29 mouse cellular contexts compared by ENCODE assay signal in genomic region chr12:10549481-10550201, GRCm38 (mm10).
A peak's percentile ranks its signal among the peaks of the same experiment; 100 is the strongest.
DNase-seq lines count a peak whose midpoint lies in the region; ATAC-seq and TF ChIP-seq lines count a peak whose summit lies in the region.
"Had no signal": no experiment of that assay in that cellular context is flagged by ENCODE, and none has a peak within 500 bp of the region (broad histone marks: within the 10 kb centered on the region; RNA-seq: fewer than 3 reads in every experiment).

No protein-coding gene starts in this region.

- no peak for DNase-seq in kidney, postnatal 4 days
- DNase-seq in limb, embryonic 10.5 days (ENCODE audit: low spot score) = no peak
- DNase-seq in R1 (ENCODE audit: low read depth, low spot score) (peak; percentile 7), adipocyte (ENCODE audit: low spot score) (no peak)
- DNase-seq in brain, embryonic 14.5 days (ENCODE audit: low read depth) = peak; percentile 3
- no peak for DNase-seq in frontal cortex, postnatal 36 days (ENCODE audit: low spot score in 2 of 2)
- DNase-seq: adrenal gland, postnatal 10 days; adrenal gland, postnatal 36 days; cerebellum, adult 11 months; cerebellum, adult 2 months; cerebellum, postnatal 10 days; cerebellum, postnatal 36 days; embryo, embryonic 11 days; forebrain, postnatal 0 days; gastrocnemius, postnatal 25 days; heart, adult 18-20 months; heart, postnatal 10 days; heart, postnatal 36 days had no signal

- ATAC-seq in kidney, embryonic 15.5 days (replicated peaks; ENCODE audit: low FRiP score) = peak; percentile 64
- ATAC-seq in limb, embryonic 13.5 days (ENCODE audit: low FRiP score, low read depth) = peak; percentile 75
- ATAC-seq: activated CD4-positive, CD25-positive, alpha-beta regulatory T cell, adult 4 months; CD4-positive, CD25-positive, alpha-beta regulatory T cell, adult 4 months; forebrain, embryonic 14.5 days; forebrain, postnatal 0 days; hindbrain, embryonic 16.5 days had no signal

- 17% methylated on average over 1 of the region's 1 CpGs for WGBS in kidney, embryonic 15.5 days
- WGBS in limb, embryonic 13.5 days = 13% methylated on average over 1 of the region's 1 CpGs
- 40% methylated on average over 1 of the region's 1 CpGs for WGBS in limb, embryonic 10.5 days

- no peaks in the 10 kb centered on the region for H3K27me3 ChIP-seq in kidney, embryonic 15.5 days
- H3K27me3 ChIP-seq in limb, embryonic 13.5 days = no peaks in the 10 kb centered on the region
- H3K27me3 ChIP-seq in limb, embryonic 10.5 days (ENCODE audit: low read depth, poor library complexity, severe bottlenecking) = no peaks in the 10 kb centered on the region
- H3K27me3 ChIP-seq: embryonic facial prominence, embryonic 15.5 days; heart, embryonic 12.5 days; heart, embryonic 15.5 days; hindbrain, embryonic 13.5 days had no signal

- H3K36me3 ChIP-seq in kidney, embryonic 15.5 days = no peaks in the 10 kb centered on the region
- H3K36me3 ChIP-seq in limb, embryonic 13.5 days = no peaks in the 10 kb centered on the region
- H3K36me3 ChIP-seq in limb, embryonic 10.5 days = no peaks in the 10 kb centered on the region
- H3K36me3 ChIP-seq: embryonic facial prominence, embryonic 15.5 days; heart, embryonic 12.5 days; heart, embryonic 15.5 days; hindbrain, embryonic 10.5 days; hindbrain, embryonic 13.5 days had no signal

- no peak overlapping the region for H3K4me3 ChIP-seq in kidney, embryonic 15.5 days (replicated peaks)
- H3K4me3 ChIP-seq in limb, embryonic 13.5 days = no peak overlapping the region
- no peak overlapping the region for H3K4me3 ChIP-seq in limb, embryonic 10.5 days
- H3K4me3 ChIP-seq: embryonic facial prominence, embryonic 15.5 days; heart, embryonic 12.5 days; heart, embryonic 15.5 days; hindbrain, embryonic 10.5 days; hindbrain, embryonic 13.5 days had no signal

- no peaks in the 10 kb centered on the region for H3K4me1 ChIP-seq in kidney, embryonic 15.5 days
- H3K4me1 ChIP-seq in limb, embryonic 13.5 days = peaks cover 9% of the 10 kb centered on the region
- no peaks in the 10 kb centered on the region for H3K4me1 ChIP-seq in limb, embryonic 10.5 days
- H3K4me1 ChIP-seq: embryonic facial prominence, embryonic 15.5 days; heart, embryonic 12.5 days; heart, embryonic 15.5 days; hindbrain, embryonic 10.5 days; hindbrain, embryonic 13.5 days had no signal

- no peak overlapping the region for H3K9ac ChIP-seq in kidney, embryonic 15.5 days
- no peak overlapping the region for H3K9ac ChIP-seq in limb, embryonic 13.5 days
- H3K9ac ChIP-seq: embryonic facial prominence, embryonic 15.5 days; forebrain, postnatal 0 days; heart, embryonic 12.5 days; heart, embryonic 15.5 days; hindbrain, embryonic 13.5 days had no signal

- no peak overlapping the region for H3K27ac ChIP-seq in kidney, embryonic 15.5 days
- no peak overlapping the region; the same call in 1 of the 2 replicates for H3K27ac ChIP-seq in limb, embryonic 13.5 days
- H3K27ac ChIP-seq in limb, embryonic 10.5 days = no peak overlapping the region
- H3K27ac ChIP-seq: embryonic facial prominence, embryonic 15.5 days; heart, embryonic 15.5 days; hindbrain, embryonic 10.5 days; hindbrain, embryonic 13.5 days had no signal

- TF ChIP-seq CTCF in brain, embryonic 14.5 days (IDR thresholded peaks at IDR 0.05; ENCODE audit: borderline replicate concordance, extremely low read depth, insufficient read depth, insufficient read length) = no peak

- no peak for TF ChIP-seq POLR2A in brain, embryonic 14.5 days (IDR thresholded peaks at IDR 0.05; ENCODE audit: borderline replicate concordance, extremely low read depth, insufficient read depth, insufficient read length, poor library complexity, severe bottlenecking)

- H3K9me3 ChIP-seq in kidney, embryonic 15.5 days (replicated peaks) = no peaks in the 10 kb centered on the region
- H3K9me3 ChIP-seq in limb, embryonic 13.5 days = peaks cover 6% of the 10 kb centered on the region
- H3K9me3 ChIP-seq in limb, embryonic 10.5 days (replicated peaks) = no peaks in the 10 kb centered on the region
- H3K9me3 ChIP-seq: embryonic facial prominence, embryonic 15.5 days; heart, embryonic 15.5 days had no signal

- no peak overlapping the region for H3K4me2 ChIP-seq in kidney, embryonic 15.5 days
- H3K4me2 ChIP-seq in limb, embryonic 13.5 days (replicated peaks) = no peak overlapping the region
- H3K4me2 ChIP-seq: embryonic facial prominence, embryonic 15.5 days; heart, embryonic 12.5 days; heart, embryonic 15.5 days; hindbrain, embryonic 13.5 days had no signal

Comparison
In these comparisons a context has a peak if more than half of its experiments do, and no peak if none do; other contexts are left out.
1. DNase-seq: peak in R1 (single experiment) and brain, embryonic 14.5 days (single experiment); none in kidney, postnatal 4 days (0 of 2), limb, embryonic 10.5 days (single experiment), adipocyte (single experiment) and frontal cortex, postnatal 36 days (0 of 2).